Mouse (Mus musculus) mouse embryonic stem cell (cell line): ENCODE results near the gene Hist2h2be.
"Not testable (repeated sequence)": the region's sequence is repeated elsewhere in the genome, so short reads cannot be mapped to it uniquely, and the experiment has no call there.

ENCODE experiments used
- in situ Hi-C, 2 experiments: fragments of 300-500 bp; cut with MboI; formaldehyde crosslinking; loops; 1 replicate in 1 of 2; 3 replicates in 1 of 2; pipeline ENCODE4 v1.14.3; 2019 to 2020; ENCODE audit warnings: low sequenced_read_pairs in 2 of 2, low pct_unique_long_range_greater_than_20kb in 1 of 2, mixed read lengths in 1 of 2; ENCODE audit not compliant: unreplicated experiment in 1 of 2

The Hist2h2be gene

GRCm38 (mm10) chr3:96235836-96236235 is 14.9 kb downstream of the Hist2h2be start:
- in situ Hi-C loops = no loop called here

GRCm38 (mm10) chr3:96236834-96237334 is 16.0 kb downstream of the Hist2h2be start:
- in situ Hi-C loops = no loop called here

- in situ Hi-C loops = no loop called here
Observed at GRCm38 (mm10) chr3:96237335-96237903, 16.5 kb downstream of the Hist2h2be start.

GRCm38 (mm10) chr3:96237904-96238511 is 17.1 kb downstream of the Hist2h2be start:
- in situ Hi-C loops = no loop called here

- in situ Hi-C loops = not testable (repeated sequence)
Observed at GRCm38 (mm10) chr3:96238954-96239793, 18.3 kb downstream of the Hist2h2be start, which contains the start of gene Hist2h3c2. Gene Hist2h3c2 (minus strand): TSS chr3:96239127.

GRCm38 (mm10) chr3:96239949-96240798 is 19.3 kb downstream of the Hist2h2be start, which contains the start of gene Hist2h2aa2:
Gene Hist2h2aa2 (minus strand): TSS chr3:96240276.
- in situ Hi-C loops = not testable (repeated sequence)

GRCm38 (mm10) chr3:96240799-96241197 is 19.9 kb downstream of the Hist2h2be start:
- in situ Hi-C loops = no loop called here

- in situ Hi-C loops = no loop called here
Observed at GRCm38 (mm10) chr3:96243921-96244572, 23.1 kb downstream of the Hist2h2be start.

- in situ Hi-C loops = not testable (repeated sequence)
Observed at GRCm38 (mm10) chr3:96245003-96245886, 24.3 kb downstream of the Hist2h2be start, which contains the start of gene Hist2h2aa1. Gene Hist2h2aa1 (plus strand): TSS chr3:96245497.

GRCm38 (mm10) chr3:96246018-96246417 is 25.1 kb downstream of the Hist2h2be start:
- in situ Hi-C loops = not testable (repeated sequence)

- in situ Hi-C loops = not testable (repeated sequence)
Observed at GRCm38 (mm10) chr3:96246427-96246856, 25.5 kb downstream of the Hist2h2be start, which contains the start of gene Hist2h3c1. Gene Hist2h3c1 (plus strand): TSS chr3:96246685.

- in situ Hi-C loops = no loop called here
Observed at GRCm38 (mm10) chr3:96247356-96248140, 26.6 kb downstream of the Hist2h2be start.

GRCm38 (mm10) chr3:96248141-96249033 is 27.5 kb downstream of the Hist2h2be start:
- in situ Hi-C loops = no loop called here

- in situ Hi-C loops = no loop called here
Observed at GRCm38 (mm10) chr3:96249034-96249345, 28.1 kb downstream of the Hist2h2be start.

- in situ Hi-C loops = no loop called here
Observed at GRCm38 (mm10) chr3:96250890-96251289, 30.0 kb downstream of the Hist2h2be start.
